Mouse (Mus musculus): Measurements from ENCODE around the gene Ube2b. TPM values are rescaled to one million over a fixed set of nuclear protein-coding genes. Genes with fewer than 3 reads are reported as not detected.

Ube2b gene
- polyA plus RNA-seq, 1 experiment from 2014 or later: 237 TPM

DNA sequence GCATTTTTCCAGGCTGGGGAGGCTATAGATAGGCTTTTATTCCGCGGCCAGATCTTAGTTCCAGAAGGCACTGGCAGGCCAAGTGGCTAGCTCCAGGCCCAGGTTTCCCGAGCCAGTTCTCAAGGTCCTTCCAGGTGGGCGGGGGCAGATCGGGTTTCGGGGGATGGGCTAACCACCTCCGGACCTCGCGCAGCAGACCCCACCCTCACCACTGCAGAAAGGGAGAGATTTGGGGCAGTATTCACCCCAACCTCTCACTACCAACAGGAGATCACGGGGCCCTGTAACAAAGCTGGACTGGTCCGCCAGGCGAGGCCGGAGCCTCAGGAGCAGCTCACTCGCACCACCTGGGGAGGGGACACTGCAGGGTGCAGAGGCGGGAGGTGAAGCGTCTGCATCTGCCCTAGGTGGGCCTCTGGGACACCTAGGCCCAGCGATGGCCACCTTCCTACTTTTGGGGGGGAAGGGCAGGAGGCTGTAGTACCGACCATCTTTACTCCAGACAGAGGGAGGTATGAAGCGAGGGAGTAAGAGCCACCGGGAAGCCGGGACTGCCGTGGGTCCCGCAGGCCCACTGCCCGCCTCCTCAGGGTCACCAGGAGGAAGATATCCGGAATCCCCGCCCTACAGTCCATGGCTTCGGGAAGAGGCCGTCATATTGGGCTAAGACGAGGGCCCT, 812 bp downstream of the Ube2b start:
- H3K4me2 ChIP-seq (ENCODE audit: low read length): peak overlapping the region; percentile 93
- peak; percentile 57 for ATAC-seq
- peak overlapping the region; percentile 91 for H3K9ac ChIP-seq (ENCODE audit: low read depth, low read length)
- H3K27ac ChIP-seq (ENCODE audit: low read length): peak overlapping the region; percentile 98
- peak overlapping the region; percentile 62 for H3K4me3 ChIP-seq (ENCODE audit: low read depth, low read length)
- H3K27me3 ChIP-seq (ENCODE audit: control insufficient read depth, insufficient read depth, low read depth, low read length): no peaks in the 10 kb centered on the region
- 0% methylated on average over 29 of the region's 29 CpGs for WGBS
- H3K36me3 ChIP-seq (ENCODE audit: control insufficient read depth, insufficient read depth, low read length): peaks cover 15% of the 10 kb centered on the region
- peaks cover 35% of the 10 kb centered on the region for H3K4me1 ChIP-seq (ENCODE audit: control insufficient read depth, insufficient read depth, low read length)
- no peaks in the 10 kb centered on the region for H3K9me3 ChIP-seq (replicated peaks; ENCODE audit: control insufficient read depth, low read length, poor library complexity, severe bottlenecking)

DNA sequence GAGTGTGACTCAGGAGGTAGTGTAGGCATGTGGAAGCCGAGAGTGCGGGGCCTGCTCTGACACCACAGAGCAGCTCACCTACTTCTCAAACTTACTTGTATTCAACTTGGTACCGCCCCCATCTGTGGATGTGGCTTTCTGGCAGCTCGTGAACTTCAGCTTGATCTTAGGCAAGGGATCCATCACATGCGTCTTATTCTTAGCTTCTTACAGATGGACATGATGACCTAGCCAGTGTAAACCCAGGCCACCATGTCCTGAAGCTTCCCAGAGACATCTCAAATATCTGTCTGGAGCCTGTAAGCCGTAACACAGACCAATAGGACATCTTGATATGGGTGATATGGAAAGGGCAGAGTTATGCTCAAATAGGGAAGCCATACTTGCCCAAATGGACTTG, 28.9 kb downstream of the Ube2b start:
- H3K4me3 ChIP-seq (ENCODE audit: low read depth, low read length): no peak overlapping the region
- no peak overlapping the region for H3K9ac ChIP-seq (ENCODE audit: low read depth, low read length)
- no peak for ATAC-seq
- no peak overlapping the region for H3K4me2 ChIP-seq (ENCODE audit: low read length)
- WGBS: 95% methylated on average over 6 of the region's 6 CpGs
- no peak overlapping the region for H3K27ac ChIP-seq (ENCODE audit: low read length)
- H3K9me3 ChIP-seq (replicated peaks; ENCODE audit: control insufficient read depth, low read length, poor library complexity, severe bottlenecking): no peaks in the 10 kb centered on the region
- H3K27me3 ChIP-seq (ENCODE audit: control insufficient read depth, insufficient read depth, low read depth, low read length): no peaks in the 10 kb centered on the region
- H3K4me1 ChIP-seq (ENCODE audit: control insufficient read depth, insufficient read depth, low read length): peaks cover 4% of the 10 kb centered on the region
- peaks cover 28% of the 10 kb centered on the region for H3K36me3 ChIP-seq (ENCODE audit: control insufficient read depth, insufficient read depth, low read length)

DNA sequence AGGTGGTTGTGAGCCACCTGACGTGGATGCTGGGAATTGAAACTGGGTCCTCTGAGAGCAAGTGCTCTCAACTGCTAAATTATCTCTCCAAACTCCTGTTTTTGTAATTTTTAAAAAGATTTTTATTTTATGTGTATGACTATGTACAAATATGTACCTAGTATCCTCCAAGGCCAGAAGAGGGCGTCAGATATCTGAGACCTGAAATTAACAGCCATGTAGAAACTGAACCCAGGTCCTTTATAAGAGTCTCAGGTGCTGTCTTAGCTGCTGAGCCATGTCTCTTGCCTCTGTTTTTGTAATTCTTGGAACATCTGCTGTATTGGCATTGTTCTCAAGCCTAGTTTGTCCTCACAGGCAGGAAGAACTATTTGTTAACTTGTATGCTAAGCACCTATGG, 31.1 kb downstream of the Ube2b start:
- Histone ChIP-seq H3K36me3 (ENCODE audit: control insufficient read depth, insufficient read depth, low read length) (peaks cover 20% of the 10 kb centered on the region), H3K4me1 (ENCODE audit: control insufficient read depth, insufficient read depth, low read length) (peaks cover 4% of the 10 kb centered on the region), H3K9me3 (replicated peaks; ENCODE audit: control insufficient read depth, low read length, poor library complexity, severe bottlenecking) (no peaks in the 10 kb centered on the region), H3K27me3 (ENCODE audit: control insufficient read depth, insufficient read depth, low read depth, low read length) (no peaks in the 10 kb centered on the region), H3K4me2 (ENCODE audit: low read length) (no peak overlapping the region), H3K4me3 (ENCODE audit: low read depth, low read length) (no peak overlapping the region), H3K27ac (ENCODE audit: low read length) (no peak overlapping the region), H3K9ac (ENCODE audit: low read depth, low read length) (no peak overlapping the region)
- ATAC-seq: no peak
- WGBS: 95% methylated on average over 2 of the region's 2 CpGs

DNA sequence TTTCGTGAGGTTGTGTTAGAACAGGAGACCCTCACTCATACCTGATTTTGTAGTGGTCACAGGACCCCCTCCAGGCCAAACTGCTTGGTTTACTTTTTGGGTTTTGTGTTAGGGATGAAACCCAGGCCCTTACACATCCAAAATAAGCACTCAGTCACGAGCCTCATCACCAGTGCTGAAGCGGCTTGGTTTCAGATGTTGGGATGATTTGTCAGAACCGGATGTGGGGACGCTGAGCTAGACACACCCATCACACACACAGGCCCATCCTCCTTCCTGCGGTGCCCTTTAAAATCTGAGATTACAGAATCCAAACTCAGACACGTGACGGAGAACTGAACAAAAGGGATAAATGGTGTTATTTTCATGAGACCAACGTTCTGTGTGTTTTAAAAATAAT, 31.7 kb downstream of the Ube2b start:
- 95% methylated on average over 9 of the region's 9 CpGs for WGBS
- Histone ChIP-seq H3K9ac (ENCODE audit: low read depth, low read length) (no peak overlapping the region), H3K4me3 (ENCODE audit: low read depth, low read length) (no peak overlapping the region), H3K4me1 (ENCODE audit: control insufficient read depth, insufficient read depth, low read length) (peaks cover 4% of the 10 kb centered on the region), H3K27ac (ENCODE audit: low read length) (no peak overlapping the region), H3K36me3 (ENCODE audit: control insufficient read depth, insufficient read depth, low read length) (peaks cover 20% of the 10 kb centered on the region), H3K9me3 (replicated peaks; ENCODE audit: control insufficient read depth, low read length, poor library complexity, severe bottlenecking) (no peaks in the 10 kb centered on the region), H3K27me3 (ENCODE audit: control insufficient read depth, insufficient read depth, low read depth, low read length) (no peaks in the 10 kb centered on the region), H3K4me2 (ENCODE audit: low read length) (no peak overlapping the region)
- ATAC-seq: no peak

DNA sequence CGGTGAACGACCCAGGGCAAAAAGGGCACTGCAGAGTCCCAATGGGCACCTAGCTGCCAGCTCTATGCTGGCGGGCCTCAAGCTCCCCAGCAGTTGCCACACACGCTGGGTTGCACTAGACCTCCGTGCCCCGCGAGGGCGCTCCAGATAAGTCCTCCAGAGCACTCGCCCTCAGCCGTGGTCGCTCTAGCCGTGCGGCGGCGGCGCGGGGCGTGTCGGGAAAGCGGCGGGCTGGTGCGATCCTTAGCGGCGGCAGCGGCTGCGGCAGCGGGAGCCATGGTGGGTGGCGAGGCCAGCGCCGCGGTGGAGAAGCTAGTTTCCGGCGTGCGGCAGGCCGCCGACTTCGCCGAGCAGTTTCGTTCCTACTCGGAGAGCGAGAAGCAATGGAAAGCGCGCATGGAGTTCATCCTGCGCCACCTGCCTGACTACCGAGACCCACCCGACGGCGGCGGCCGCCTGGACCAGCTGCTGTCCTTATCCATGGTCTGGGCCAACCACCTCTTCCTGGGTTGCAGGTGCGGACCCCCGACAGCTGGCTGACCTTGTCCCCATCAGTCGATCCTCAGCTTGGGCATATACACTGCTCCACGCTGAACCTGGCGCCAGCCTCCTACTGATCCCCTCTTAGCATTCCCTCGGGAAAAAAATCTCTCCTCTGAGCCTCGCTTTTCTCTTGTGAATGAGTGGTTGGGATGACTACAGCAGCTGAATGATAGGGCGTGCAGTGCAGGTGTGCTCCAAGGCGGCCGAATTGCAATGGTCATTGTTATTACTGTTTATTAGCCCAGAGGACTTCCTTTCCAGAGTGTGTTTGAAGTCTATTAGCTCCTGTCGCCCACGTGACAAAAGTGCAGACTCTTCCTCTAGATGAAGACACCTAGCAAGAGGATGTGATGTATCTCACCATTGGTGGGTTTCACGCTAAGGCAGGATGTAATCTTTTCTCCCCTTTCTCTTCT, 32.8 kb downstream of the Ube2b start, which contains the start of gene Cdkn2aipnl:
Gene Cdkn2aipnl, plus strand, starts transcription at position 219 of the 959 bp plus-strand sequence.
- Histone ChIP-seq H3K9ac (ENCODE audit: low read depth, low read length) (peak within 1 kb of the TSS; percentile 84), H3K4me3 (ENCODE audit: low read depth, low read length) (peak within 1 kb of the TSS; percentile 80), H3K27ac (ENCODE audit: low read length) (peak within 1 kb of the TSS; percentile 78), H3K4me1 (ENCODE audit: control insufficient read depth, insufficient read depth, low read length) (peaks cover 4% of the 10 kb centered on the region), H3K36me3 (ENCODE audit: control insufficient read depth, insufficient read depth, low read length) (peaks cover 17% of the 10 kb centered on the region), H3K4me2 (ENCODE audit: low read length) (peak within 1 kb of the TSS; percentile 86), H3K27me3 (ENCODE audit: control insufficient read depth, insufficient read depth, low read depth, low read length) (no peaks in the 10 kb centered on the region), H3K9me3 (replicated peaks; ENCODE audit: control insufficient read depth, low read length, poor library complexity, severe bottlenecking) (no peaks in the 10 kb centered on the region)
- ATAC-seq: peak; percentile 96
- 2% methylated on average over 62 of the region's 63 CpGs for WGBS

DNA sequence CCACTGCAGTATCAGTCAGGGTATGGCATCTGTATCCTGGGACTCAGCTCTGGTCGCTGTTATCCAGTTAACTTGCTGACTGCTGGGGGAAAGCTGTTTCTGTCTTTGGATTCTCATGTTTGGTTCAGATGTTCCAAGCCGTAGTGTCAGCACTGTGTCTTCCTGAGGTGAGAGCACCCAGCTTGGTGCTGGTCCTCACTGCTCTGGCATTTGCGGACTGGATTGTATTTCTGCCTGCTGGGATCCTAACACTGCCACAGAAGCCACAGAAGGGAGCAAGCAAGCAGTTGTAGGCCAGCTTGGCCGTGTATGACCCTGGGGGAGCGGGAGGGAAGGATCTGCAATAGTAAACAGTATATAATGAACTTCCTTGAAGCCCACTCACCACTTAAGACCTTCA, 33.9 kb downstream of the Ube2b start:
- H3K4me3 ChIP-seq (ENCODE audit: low read depth, low read length): no peak overlapping the region
- WGBS: 86% methylated on average over 5 of the region's 5 CpGs
- no peak overlapping the region for H3K4me2 ChIP-seq (ENCODE audit: low read length)
- no peak overlapping the region for H3K9ac ChIP-seq (ENCODE audit: low read depth, low read length)
- H3K9me3 ChIP-seq (replicated peaks; ENCODE audit: control insufficient read depth, low read length, poor library complexity, severe bottlenecking): no peaks in the 10 kb centered on the region
- peaks cover 8% of the 10 kb centered on the region; the same call in 1 of the 2 replicates for H3K36me3 ChIP-seq (ENCODE audit: control insufficient read depth, insufficient read depth, low read length)
- H3K27me3 ChIP-seq (ENCODE audit: control insufficient read depth, insufficient read depth, low read depth, low read length): no peaks in the 10 kb centered on the region
- peaks cover 4% of the 10 kb centered on the region for H3K4me1 ChIP-seq (ENCODE audit: control insufficient read depth, insufficient read depth, low read length)
- no peak overlapping the region for H3K27ac ChIP-seq (ENCODE audit: low read length)
- ATAC-seq: no peak

DNA sequence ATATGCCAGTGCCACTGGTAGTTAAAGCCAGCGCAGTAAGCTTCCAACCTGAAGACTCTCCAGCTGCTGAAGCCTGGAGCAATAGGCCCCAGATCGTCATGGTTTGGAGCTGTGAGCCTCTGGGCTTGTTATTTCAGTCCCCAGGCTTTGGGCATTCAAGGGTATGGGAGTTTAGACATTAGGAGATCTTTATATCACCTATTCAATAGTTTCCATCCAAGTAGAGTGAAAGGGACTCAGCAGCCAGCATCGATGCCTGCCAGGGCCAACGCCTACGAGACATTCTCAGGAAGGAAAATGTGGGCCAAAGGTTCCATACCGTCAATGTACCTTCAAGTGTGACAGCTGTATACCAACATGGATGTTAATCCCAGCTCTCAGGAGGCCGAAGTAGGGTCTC, 38.3 kb downstream of the Ube2b start:
- ATAC-seq: no peak
- H3K9me3 ChIP-seq (replicated peaks; ENCODE audit: control insufficient read depth, low read length, poor library complexity, severe bottlenecking): no peaks in the 10 kb centered on the region
- no peaks in the 10 kb centered on the region for H3K4me1 ChIP-seq (ENCODE audit: control insufficient read depth, insufficient read depth, low read length)
- no peak overlapping the region for H3K4me2 ChIP-seq (ENCODE audit: low read length)
- H3K27me3 ChIP-seq (ENCODE audit: control insufficient read depth, insufficient read depth, low read depth, low read length): no peaks in the 10 kb centered on the region
- WGBS: 90% methylated on average over 7 of the region's 7 CpGs
- H3K9ac ChIP-seq (ENCODE audit: low read depth, low read length): no peak overlapping the region
- H3K4me3 ChIP-seq (ENCODE audit: low read depth, low read length): no peak overlapping the region
- H3K36me3 ChIP-seq (ENCODE audit: control insufficient read depth, insufficient read depth, low read length): no peaks in the 10 kb centered on the region
- H3K27ac ChIP-seq (ENCODE audit: low read length): no peak overlapping the region

DNA sequence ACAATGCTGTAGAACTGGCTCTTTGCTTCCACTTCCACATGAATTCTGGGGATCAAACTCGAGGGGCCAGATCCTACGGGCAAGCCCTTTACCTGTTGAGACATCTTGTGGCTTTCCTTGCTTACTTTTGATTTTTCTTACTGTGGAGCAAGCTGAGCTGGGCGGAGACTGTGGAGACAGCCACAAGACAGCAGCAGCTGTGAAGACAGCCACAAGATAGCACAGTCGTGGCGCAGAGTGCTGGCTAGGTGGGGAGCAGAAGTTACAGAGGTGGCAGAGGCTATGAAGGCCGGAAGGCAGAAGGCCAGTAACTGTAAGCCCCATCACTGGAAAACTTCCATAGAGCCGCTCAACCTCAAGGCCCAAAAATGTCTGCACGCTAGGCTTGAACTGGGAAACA, 38.8 kb downstream of the Ube2b start:
- H3K27me3 ChIP-seq (ENCODE audit: control insufficient read depth, insufficient read depth, low read depth, low read length): no peaks in the 10 kb centered on the region
- H3K4me3 ChIP-seq (ENCODE audit: low read depth, low read length): no peak overlapping the region
- H3K4me1 ChIP-seq (ENCODE audit: control insufficient read depth, insufficient read depth, low read length): no peaks in the 10 kb centered on the region
- no peaks in the 10 kb centered on the region for H3K9me3 ChIP-seq (replicated peaks; ENCODE audit: control insufficient read depth, low read length, poor library complexity, severe bottlenecking)
- no peaks in the 10 kb centered on the region for H3K36me3 ChIP-seq (ENCODE audit: control insufficient read depth, insufficient read depth, low read length)
- 92% methylated on average over 8 of the region's 8 CpGs for WGBS
- no peak for ATAC-seq
- no peak overlapping the region for H3K9ac ChIP-seq (ENCODE audit: low read depth, low read length)
- H3K27ac ChIP-seq (ENCODE audit: low read length): no peak overlapping the region
- no peak overlapping the region for H3K4me2 ChIP-seq (ENCODE audit: low read length)

DNA sequence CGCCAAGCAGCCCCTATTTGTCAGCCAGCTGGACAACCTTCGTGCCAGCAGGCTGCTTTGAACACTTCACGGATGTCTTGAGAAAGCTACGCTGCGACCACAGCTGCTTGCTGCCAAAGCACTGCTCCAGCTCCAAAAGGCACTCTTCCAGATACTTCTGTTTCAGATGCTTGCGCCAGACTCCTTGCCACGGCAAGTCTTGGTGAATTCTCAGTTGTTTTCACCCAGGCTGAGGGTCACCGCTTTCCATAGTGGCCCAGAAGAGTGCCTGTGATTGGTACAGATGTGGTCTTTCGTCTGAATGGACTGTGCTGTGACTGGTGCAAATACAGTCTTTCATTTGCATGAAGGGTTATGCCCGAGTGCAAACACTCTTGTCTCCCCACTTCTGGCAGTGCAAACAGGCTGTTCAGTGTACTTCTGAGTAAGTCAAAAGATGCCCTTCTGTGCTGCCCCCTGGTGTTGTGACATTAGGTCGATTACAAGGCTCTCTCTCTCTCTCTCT, 39.5 kb downstream of the Ube2b start:
- no peak for ATAC-seq
- Histone ChIP-seq H3K4me1 (ENCODE audit: control insufficient read depth, insufficient read depth, low read length) (no peaks in the 10 kb centered on the region), H3K4me3 (ENCODE audit: low read depth, low read length) (no peak overlapping the region), H3K9me3 (replicated peaks; ENCODE audit: control insufficient read depth, low read length, poor library complexity, severe bottlenecking) (no peaks in the 10 kb centered on the region), H3K4me2 (ENCODE audit: low read length) (no peak overlapping the region), H3K27me3 (ENCODE audit: control insufficient read depth, insufficient read depth, low read depth, low read length) (no peaks in the 10 kb centered on the region), H3K27ac (ENCODE audit: low read length) (no peak overlapping the region), H3K9ac (ENCODE audit: low read depth, low read length) (no peak overlapping the region), H3K36me3 (ENCODE audit: control insufficient read depth, insufficient read depth, low read length) (no peaks in the 10 kb centered on the region)
- WGBS: 68% methylated on average over 11 of the region's 11 CpGs

All from midbrain, embryonic 16.5 days (tissue).